Mouse (Mus musculus): ENCODE data around the gene Taz. TPM values are rescaled to one million over a fixed set of nuclear protein-coding genes. Genes with fewer than 3 reads are reported as not detected.

The Taz gene
- polyA plus RNA-seq, 1 experiment from 2014 or later = 79.5 TPM

GRCm38 (mm10) chrX:74330166-74330930 is 48.6 kb downstream of the Taz start:
- 0 out of 2 replicates have a peak, but pooled peaks cover 2% of the 10 kb centered on the region for H3K4me1 ChIP-seq
- peak overlapping the region; percentile 45; the same call in 1 of the 2 replicates for H3K4me3 ChIP-seq (replicated peaks)
- no peaks in the 10 kb centered on the region for H3K9me3 ChIP-seq
- no peaks in the 10 kb centered on the region for H3K36me3 ChIP-seq
- no peak overlapping the region; the same call in 1 of the 2 replicates for H3K27ac ChIP-seq
- peak overlapping the region; percentile 66 for H3K4me2 ChIP-seq
- no peak for ATAC-seq (ENCODE audit: insufficient read depth, low FRiP score, low read depth)
- 25% methylated on average over 2 of the region's 2 CpGs for WGBS
- no peak overlapping the region for H3K9ac ChIP-seq
- H3K27me3 ChIP-seq (replicated peaks) = no peaks in the 10 kb centered on the region

Small RNA genes lying within 50 kb of the gene (microRNA-seq; reads per million reads assigned to microRNA genes)
- gene Mir7091 = 0.58 reads per million
- not detected for gene Mir7092

Other genes starting within 250 kb of the Taz start
- gene Opn1mw, start 154.4 kb upstream of the Taz start, polyA plus RNA-seq (2015; fragmentation: Nextera tagmentation; extraction: Ambion mirVana) = not detected in 2 replicates
- 12.3 and 12.4 TPM in 2 replicates for gene Mecp2, start 146.5 kb upstream of the Taz start, polyA plus RNA-seq (2015; fragmentation: Nextera tagmentation; extraction: Ambion mirVana)
- not detected in 2 replicates for gene Tex28, start 114.1 kb upstream of the Taz start, polyA plus RNA-seq (2015; fragmentation: Nextera tagmentation; extraction: Ambion mirVana)
- gene Tktl1, start 104.7 kb upstream of the Taz start, polyA plus RNA-seq (2015; fragmentation: Nextera tagmentation; extraction: Ambion mirVana) = not detected in 2 replicates
- gene Flna, start 32.1 kb upstream of the Taz start, polyA plus RNA-seq (2015; fragmentation: Nextera tagmentation; extraction: Ambion mirVana) = 346 and 386 TPM in 2 replicates
- 22.0 and 25.5 TPM in 2 replicates for gene Emd, start 27.2 kb upstream of the Taz start, polyA plus RNA-seq (2015; fragmentation: Nextera tagmentation; extraction: Ambion mirVana)
- gene Rpl10, start 11.1 kb upstream of the Taz start, polyA plus RNA-seq (2015; fragmentation: Nextera tagmentation; extraction: Ambion mirVana) = 643 and 895 TPM in 2 replicates
- 15.7 and 17.5 TPM in 2 replicates for gene Dnase1l1, start 425 bp downstream of the Taz start, polyA plus RNA-seq (2015; fragmentation: Nextera tagmentation; extraction: Ambion mirVana)
- 130 and 132 TPM in 2 replicates for gene Atp6ap1, start 15.2 kb downstream of the Taz start, polyA plus RNA-seq (2015; fragmentation: Nextera tagmentation; extraction: Ambion mirVana)
- gene Gdi1, start 23.1 kb downstream of the Taz start, polyA plus RNA-seq (2015; fragmentation: Nextera tagmentation; extraction: Ambion mirVana) = 190 and 196 TPM in 2 replicates
- 58.1 and 63.1 TPM in 2 replicates for gene Fam50a, start 31.1 kb downstream of the Taz start, polyA plus RNA-seq (2015; fragmentation: Nextera tagmentation; extraction: Ambion mirVana)
- 12.4 and 13.5 TPM in 2 replicates for gene Plxna3, start 47.2 kb downstream of the Taz start, polyA plus RNA-seq (2015; fragmentation: Nextera tagmentation; extraction: Ambion mirVana)
- 95.8 and 107 TPM in 2 replicates for gene Lage3, start 71.7 kb downstream of the Taz start, polyA plus RNA-seq (2015; fragmentation: Nextera tagmentation; extraction: Ambion mirVana)
- gene Ubl4a, start 91.3 kb downstream of the Taz start, polyA plus RNA-seq (2015; fragmentation: Nextera tagmentation; extraction: Ambion mirVana) = 63.3 and 67.0 TPM in 2 replicates
- 17.8 and 17.9 TPM in 2 replicates for gene Slc10a3, start 91.4 kb downstream of the Taz start, polyA plus RNA-seq (2015; fragmentation: Nextera tagmentation; extraction: Ambion mirVana)
- gene Fam3a, start 111.4 kb downstream of the Taz start, polyA plus RNA-seq (2015; fragmentation: Nextera tagmentation; extraction: Ambion mirVana) = 36.0 and 36.1 TPM in 2 replicates
- gene Ikbkg, start 111.4 kb downstream of the Taz start, polyA plus RNA-seq (2015; fragmentation: Nextera tagmentation; extraction: Ambion mirVana) = 19.9 and 20.1 TPM in 2 replicates
- gene G6pdx, start 147.3 kb downstream of the Taz start, polyA plus RNA-seq (2015; fragmentation: Nextera tagmentation; extraction: Ambion mirVana) = 71.1 and 76.5 TPM in 2 replicates
- gene Gm6880, start 199.5 kb downstream of the Taz start, polyA plus RNA-seq (2015; fragmentation: Nextera tagmentation; extraction: Ambion mirVana) = not detected in 2 replicates